In the genomic region with DNA sequence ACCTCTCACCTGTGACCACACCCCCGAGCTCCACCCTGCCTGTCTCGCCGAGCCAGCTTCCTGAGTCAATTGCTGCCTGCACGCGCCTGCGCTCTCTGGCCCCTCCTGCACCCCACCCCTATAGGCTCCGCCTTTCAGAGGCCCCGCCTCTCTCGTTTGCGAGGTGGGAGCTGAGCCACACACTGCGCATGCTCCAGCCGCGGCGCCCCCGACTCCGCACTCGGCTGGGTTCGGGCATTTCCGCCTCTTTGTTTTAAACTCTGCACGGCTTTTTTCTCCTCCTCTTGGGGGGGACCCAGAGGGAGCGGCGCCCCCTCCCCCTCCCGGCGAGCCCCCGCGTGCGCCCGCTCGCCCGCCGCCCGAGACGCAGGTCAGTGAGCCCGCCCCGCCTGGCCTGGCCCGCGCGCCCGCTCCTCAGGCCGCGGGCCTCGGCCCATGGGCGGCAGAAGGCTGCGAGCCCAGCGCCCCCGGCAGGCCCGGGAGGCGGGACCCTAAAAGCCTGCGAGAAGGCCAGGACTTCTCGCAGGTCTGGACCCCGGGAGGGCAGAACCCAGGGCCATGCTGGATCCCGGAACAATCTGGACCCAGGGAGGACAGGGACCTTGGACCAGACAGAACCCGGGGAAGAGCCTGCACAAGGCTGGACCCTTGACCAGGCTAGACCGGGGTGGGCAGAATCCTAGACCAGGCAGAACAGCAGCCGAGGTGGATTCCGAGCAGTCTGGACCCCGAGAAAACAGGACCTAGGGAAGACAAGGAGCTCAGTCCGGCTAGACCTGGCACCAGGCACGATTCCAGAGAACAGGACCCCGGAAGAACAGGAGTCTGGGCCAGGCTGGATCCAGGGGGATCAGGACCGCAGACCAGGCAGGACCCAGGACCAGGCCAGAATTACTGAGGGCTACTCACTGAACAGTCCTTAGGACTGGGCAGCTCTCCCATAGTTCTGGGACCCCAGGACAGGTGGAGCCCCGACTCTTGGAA, we compare ENCODE assay signal across 8 mouse cellular contexts. TPM values are rescaled to one million over a fixed set of nuclear protein-coding genes. Genes with fewer than 3 reads are reported as not detected.
A peak's percentile ranks its signal among the peaks of the same experiment; 100 is the strongest.
DNase-seq lines count a peak whose midpoint lies in the region; TF ChIP-seq lines count a peak whose summit lies in the region.

A gene (plus strand): TSS at position 151 of the 984 bp plus-strand sequence.

- peak; percentile 90 for DNase-seq in WW6 (ENCODE audit: low read depth, low spot score)
- peak; percentile 90 to 96 for DNase-seq in cerebellum, postnatal 4 days (ENCODE audit: low spot score in 2 of 2)
- DNase-seq in gastrocnemius, adult 2 months, result peak; percentile 98
- peak; percentile 73 for DNase-seq in hindlimb bud, embryonic 11.5 days (ENCODE audit: extremely low spot score, low read depth, low spot score)
- DNase-seq in left cerebral cortex, adult 8-10 months (ENCODE audit: low spot score in 2 of 2), result peak; percentile 88 to 96
- peak; percentile 97 to 98 for DNase-seq in right cerebral cortex, postnatal 10 days (ENCODE audit: low spot score in 2 of 2)
- DNase-seq in urinary bladder, postnatal 25 days (ENCODE audit: low spot score), result peak; percentile 97

- peaks cover 62% of the 10 kb centered on the region for H3K4me1 ChIP-seq in megakaryocyte, embryonic 14.5 days

- intact Hi-C loops in gastrocnemius, adult 2 months (cut with DNase I), result loop anchor here (2.0 kb wide), 1 partner anchor 27 kb away; a partner anchor contains a TSS

- H3K9me3 ChIP-seq in megakaryocyte, embryonic 14.5 days, result no peaks in the 10 kb centered on the region

- H3K27me3 ChIP-seq in megakaryocyte, embryonic 14.5 days (replicated peaks), result peaks cover 2% of the 10 kb centered on the region

- H3K36me3 ChIP-seq in megakaryocyte, embryonic 14.5 days (replicated peaks; ENCODE audit: low read length), result no peaks in the 10 kb centered on the region

- no peak for TF ChIP-seq CTCF in gastrocnemius, adult 2 months (IDR thresholded peaks at IDR 0.05)

- H3K27ac ChIP-seq in gastrocnemius, adult 2 months, result peak within 1 kb of the TSS; percentile 96

- H3K4me3 ChIP-seq in gastrocnemius, adult 2 months, result peak within 1 kb of the TSS; percentile 98
- peak within 1 kb of the TSS; percentile 97 for H3K4me3 ChIP-seq in megakaryocyte, embryonic 14.5 days (replicated peaks)

RNA-seq across cellular contexts. Expression of the gene that starts here (rescaled TPM):
- 10 to 100 TPM; 34.3 to 42.6 TPM for total RNA-seq in gastrocnemius, adult 2 months (2021)
- 10 to 100 TPM; 36.7 to 41.7 (median 38.5) TPM for total RNA-seq in left cerebral cortex, adult 8-10 months (2022)
- 3.8 and 9.2 TPM in 2 replicates for polyA plus RNA-seq in megakaryocyte, embryonic 14.5 days (2012; ENCODE audit: insufficient read depth, low replicate concordance)

Comparison
In these comparisons a context has a peak if more than half of its experiments do, and no peak if none do; other contexts are left out.
1. Peak in every context shown above with its lines: DNase-seq, H3K4me3 ChIP-seq and H3K27ac ChIP-seq.